Mouse (Mus musculus) testis, adult 10 weeks (tissue): ENCODE measurements around the gene Gga2. TPM values are rescaled to one million over a fixed set of nuclear protein-coding genes. Genes with fewer than 3 reads are reported as not detected.

ENCODE experiments used
- polyA plus RNA-seq: library from polyadenylated mRNA; stranded (reverse); fragments of 350-450 nt; fragmentation: Illumina TruSeq; extraction: RNeasy Lipid Tissue Mini Kit (QIAGEN cat#74804); gene quantifications from one replicate; pipeline ENCODE4 v1.2.3, GENCODE M21; 2014; ENCODE audit warnings: low read depth, low replicate concordance

The Gga2 gene
- polyA plus RNA-seq: 1.7 TPM

DNA sequence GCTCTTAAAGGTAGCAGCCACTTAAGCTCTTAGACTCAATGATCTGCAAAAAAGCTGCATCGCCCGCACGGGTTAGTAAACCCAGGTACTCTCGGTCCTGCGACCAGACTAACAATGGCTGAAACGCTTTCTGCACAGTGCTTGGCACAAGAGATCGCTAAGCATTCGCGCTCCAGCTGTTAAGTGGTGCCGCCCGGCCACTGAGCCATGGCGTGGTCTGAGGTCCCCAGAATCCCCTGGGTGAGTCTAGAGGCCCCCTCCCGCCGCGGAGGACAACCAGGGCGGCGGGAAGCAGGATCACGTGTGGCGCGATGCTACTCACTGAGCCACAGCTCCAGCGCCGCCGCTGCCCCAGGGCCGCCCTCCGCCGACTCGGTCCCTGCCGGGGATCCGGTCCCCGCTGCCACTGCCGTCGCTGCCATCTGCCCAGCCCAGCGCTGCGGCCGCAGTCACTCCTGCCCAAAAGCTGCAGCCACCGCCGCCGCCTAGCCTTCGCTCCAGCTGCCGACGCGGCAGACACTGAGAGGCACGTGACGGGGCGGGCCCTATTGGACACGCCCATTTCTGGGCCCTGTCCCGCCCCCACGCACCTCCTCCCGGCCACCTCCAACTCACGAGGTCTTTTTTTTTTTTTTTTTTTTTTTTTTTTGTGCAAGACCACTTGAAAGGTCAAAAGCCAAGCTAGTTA, at the start of gene Gga2:
Gene Gga2, minus strand, starts transcription at position 556 of the 688 bp plus-strand sequence.

DNA sequence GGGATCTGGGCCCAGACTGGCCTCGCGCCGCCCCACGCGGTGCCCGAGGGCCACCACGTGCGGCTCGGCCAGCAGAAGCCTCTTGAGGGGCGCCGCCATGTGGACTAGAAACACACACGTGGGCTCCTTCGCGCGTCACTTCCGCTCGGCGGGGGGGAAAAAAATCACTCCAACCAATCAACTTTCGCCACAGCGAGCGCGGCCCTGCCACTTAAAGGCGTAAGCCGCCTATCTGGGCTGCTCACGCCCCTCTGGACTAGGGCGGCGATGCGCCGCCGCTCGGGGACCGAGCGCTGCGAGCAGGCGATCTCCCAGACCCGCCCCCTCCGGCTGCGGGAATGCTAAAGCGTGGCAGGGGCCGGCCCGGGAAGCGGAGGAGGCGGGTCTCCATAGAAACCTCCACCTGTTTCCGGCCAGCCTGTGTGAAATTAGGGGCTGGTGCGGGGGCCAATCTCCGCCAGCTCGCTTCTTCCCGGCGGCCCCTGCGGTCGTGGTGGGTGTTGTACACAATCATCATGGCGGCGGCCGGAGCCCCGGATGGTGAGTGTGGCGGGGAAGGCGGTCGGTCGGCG, 46.0 kb upstream of the Gga2 start, which contains the start of the genes Ubfd1 and Ears2:
Gene Ubfd1, plus strand, starts transcription at position 231 of the 572 bp plus-strand sequence.
Gene Ears2, minus strand, starts transcription at position 319 of the 572 bp plus-strand sequence.

DNA sequence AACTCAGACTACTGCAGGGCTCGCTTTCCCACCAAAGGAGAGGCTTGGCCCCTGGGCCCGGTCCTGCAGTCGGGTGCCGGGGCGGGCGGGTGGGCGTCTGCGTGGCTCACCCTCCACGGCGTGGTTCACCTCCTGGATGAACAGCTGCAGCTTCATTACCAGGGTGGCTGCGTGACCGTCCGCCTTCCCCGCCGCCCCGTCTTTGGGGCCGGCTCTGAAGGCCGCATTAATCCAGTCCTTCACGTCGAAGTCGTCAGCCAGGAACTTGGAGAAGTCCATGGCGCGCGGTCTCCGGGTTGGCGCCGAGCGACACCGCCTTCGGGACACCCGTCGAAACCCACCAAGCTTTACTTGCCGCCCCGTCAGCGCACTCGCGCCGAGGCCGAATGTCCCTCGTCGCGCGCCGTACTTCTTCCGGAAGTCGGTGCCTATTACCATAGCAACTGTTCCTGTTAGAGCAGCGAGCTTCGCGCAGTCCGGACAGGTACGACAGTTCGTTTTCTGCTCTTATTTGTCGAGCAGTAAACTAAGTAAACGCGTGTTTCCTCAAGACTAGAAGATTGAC, 39.6 kb downstream of the Gga2 start, which contains the start of gene Cog7:
Gene Cog7, minus strand, starts transcription at position 405 of the 565 bp plus-strand sequence.

Other genes with a start within 250 kb of the Gga2 start
- not detected for gene Scnn1b, start 156.2 kb downstream of the Gga2 start, polyA plus RNA-seq
- gene Cog7, start 39.5 kb downstream of the Gga2 start, polyA plus RNA-seq: 14.1 TPM
- gene Ubfd1, start 46.0 kb upstream of the Gga2 start, polyA plus RNA-seq: 17.0 TPM
- gene Ears2, start 46.0 kb upstream of the Gga2 start, polyA plus RNA-seq: 1.8 TPM
- 207 TPM for gene Ndufab1, start 80.7 kb upstream of the Gga2 start, polyA plus RNA-seq
- gene Palb2, start 111.8 kb upstream of the Gga2 start, polyA plus RNA-seq: 11.9 TPM
- 46.5 TPM for gene Dctn5, start 111.8 kb upstream of the Gga2 start, polyA plus RNA-seq
- 9.6 TPM for gene Plk1, start 138.2 kb upstream of the Gga2 start, polyA plus RNA-seq
- not detected for gene Ern2, start 165.0 kb upstream of the Gga2 start, polyA plus RNA-seq
- gene Chp2, start 198.3 kb upstream of the Gga2 start, polyA plus RNA-seq: 14.7 TPM